Mouse (Mus musculus) ES-E14 (cell line): ENCODE data around the gene Rbm47.

ENCODE experiments used
- MAFK ChIP-seq: IDR thresholded peaks from 2 replicates; pipeline ENCODE4 v1.6.1; 2014; ENCODE audit warnings: mild to moderate bottlenecking, low read depth, low read length, inconsistent platforms; ENCODE audit not compliant: insufficient read depth
- ZC3H11A ChIP-seq: IDR thresholded peaks from 2 replicates; pipeline ENCODE4 v1.6.1; 2012; ENCODE audit warnings: low read depth, mild to moderate bottlenecking, inconsistent platforms, low read length, borderline replicate concordance

GRCm38 (mm10) chr5:66141474-66141873 lies 31.4 kb downstream of the Rbm47 start:
- no peak for TF ChIP-seq ZC3H11A
- no peak for TF ChIP-seq MAFK
